Comparison of ENCODE assay signal across 8 mouse cellular contexts in the genomic region with DNA sequence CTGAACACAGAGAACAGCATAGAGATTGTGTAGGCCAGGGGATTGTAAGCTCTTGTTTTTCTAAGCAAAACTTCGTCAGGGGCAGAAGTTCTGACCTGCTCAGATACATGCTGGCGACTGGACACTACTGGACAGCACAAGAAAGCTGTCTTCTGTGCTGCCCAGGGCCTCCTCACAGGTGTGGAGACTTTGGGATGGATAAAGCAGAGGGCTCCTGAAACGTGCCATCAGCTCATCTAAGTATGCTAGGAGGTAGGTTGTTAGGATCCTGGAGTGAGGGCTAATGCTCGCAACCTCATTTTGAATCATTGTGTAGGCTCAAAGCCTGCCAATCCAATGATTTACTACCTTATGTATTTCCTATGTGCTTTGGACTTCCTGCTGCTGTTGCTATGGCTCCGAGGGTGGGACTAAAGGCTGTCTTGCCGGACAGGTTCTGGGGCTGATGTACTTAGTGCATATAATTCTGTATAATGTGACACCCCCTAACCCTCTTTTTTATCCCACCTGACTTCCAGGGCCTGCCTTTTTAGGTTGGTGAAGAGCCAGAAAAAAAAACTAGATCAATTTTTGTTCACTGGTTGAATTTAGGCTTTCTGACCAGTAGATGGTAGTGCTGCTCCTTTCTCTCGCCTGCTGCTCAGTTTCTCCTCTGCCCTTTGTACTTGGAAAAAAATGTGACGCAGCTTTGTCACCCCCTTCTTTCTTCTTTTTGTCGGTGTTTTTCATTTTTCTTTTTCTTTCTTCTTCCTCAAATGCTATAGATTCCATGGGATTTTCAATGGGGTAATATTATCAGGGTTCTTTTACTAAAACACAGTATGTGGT.
DNase-seq lines count a peak whose midpoint lies in the region; ATAC-seq and TF ChIP-seq lines count a peak whose summit lies in the region.

No protein-coding gene starts in this region.

- TF ChIP-seq CTCF in MEL (IDR thresholded peaks at IDR 0.05 in 2 of 3, conservative IDR thresholded peaks at IDR 0.05 in 1 of 3; ENCODE audit: control insufficient read depth in 1 of 3, insufficient read depth in 1 of 3, low read depth in 2 of 3, low read length in 3 of 3, poor library complexity in 1 of 3, severe bottlenecking in 1 of 3) = peak; percentile 34 to 69 (median 35); a peak in 4 of 6 replicates
- TF ChIP-seq CTCF in lung, postnatal 0 days (IDR thresholded peaks at IDR 0.05) = peak; percentile 65

- TF ChIP-seq POLR2A in MEL (IDR thresholded peaks at IDR 0.05; ENCODE audit: control insufficient read depth in 1 of 2, insufficient read depth in 1 of 2, low read depth in 1 of 2, low read length in 2 of 2, poor library complexity in 1 of 2) = no peak

- H3K9ac ChIP-seq in MEL (ENCODE audit: control insufficient read depth, low read depth, low read length, poor library complexity, severe bottlenecking) = no peak overlapping the region
- no peak overlapping the region for H3K9ac ChIP-seq in hindbrain, embryonic 16.5 days (ENCODE audit: low read depth, low read length)
- no peak overlapping the region for H3K9ac ChIP-seq in lung, postnatal 0 days (replicated peaks; ENCODE audit: low read depth)

- TF ChIP-seq RAD21 in MEL (IDR thresholded peaks at IDR 0.05; ENCODE audit: low read depth, low read length) = peak; percentile 74

- ATAC-seq in hindbrain, embryonic 16.5 days = peak; percentile 80
- ATAC-seq in lung, postnatal 0 days = no peak

- H3K4me2 ChIP-seq in hindbrain, embryonic 16.5 days (ENCODE audit: low read length) = no peak overlapping the region
- H3K4me2 ChIP-seq in lung, postnatal 0 days (replicated peaks; ENCODE audit: low read depth, low read length) = no peak overlapping the region

- peak; percentile 8 for DNase-seq in heart, postnatal 4 days
- no peak for DNase-seq in heart, adult 9 months (ENCODE audit: low spot score in 2 of 2)
- peak; percentile 44 for DNase-seq in MEL (ENCODE audit: low read depth, low spot score)
- DNase-seq in c-Kit-positive CD71-positive TER-119-positive erythroid progenitor cells, embryonic 14.5 days (ENCODE audit: low spot score) = peak; percentile 45
- peak; percentile 51 for DNase-seq in lung, postnatal 0 days (ENCODE audit: low spot score)
- DNase-seq in telencephalon, adult 2 months (ENCODE audit: low read depth, low spot score) = peak; percentile 17
- DNase-seq in spleen, postnatal 36 days (ENCODE audit: low spot score in 2 of 2) = no peak

- WGBS in hindbrain, embryonic 16.5 days = 35% methylated on average over 9 of the region's 9 CpGs
- WGBS in lung, postnatal 0 days = 32% methylated on average over 9 of the region's 9 CpGs

- no peaks in the 10 kb centered on the region for H3K27me3 ChIP-seq in MEL (ENCODE audit: control insufficient read depth in 1 of 2, insufficient read depth in 2 of 2, low read length in 2 of 2)
- peaks cover 6% of the 10 kb centered on the region; the same call in 1 of the 2 replicates for H3K27me3 ChIP-seq in hindbrain, embryonic 16.5 days (replicated peaks; ENCODE audit: control insufficient read depth, insufficient read depth, low read length)
- H3K27me3 ChIP-seq in lung, postnatal 0 days (replicated peaks; ENCODE audit: insufficient read depth, low read length) = no peaks in the 10 kb centered on the region

- H3K79me2 ChIP-seq in MEL (ENCODE audit: control insufficient read depth, insufficient read depth, low read length, poor library complexity) = no peaks in the 10 kb centered on the region

- H3K4me3 ChIP-seq in MEL (ENCODE audit: control insufficient read depth in 1 of 2, insufficient read depth in 1 of 2, low read depth in 2 of 2, low read length in 2 of 2) = no peak overlapping the region
- no peak overlapping the region for H3K4me3 ChIP-seq in hindbrain, embryonic 16.5 days (ENCODE audit: low read length)
- no peak overlapping the region for H3K4me3 ChIP-seq in lung, postnatal 0 days (ENCODE audit: low read depth, low read length)

- no peak for TF ChIP-seq EP300 in MEL (IDR thresholded peaks at IDR 0.05; ENCODE audit: low read depth in 1 of 2, low read length in 2 of 2)
- TF ChIP-seq EP300 in lung, postnatal 0 days (IDR thresholded peaks at IDR 0.05) = no peak

- H3K9me3 ChIP-seq in MEL (replicated peaks; ENCODE audit: insufficient read depth, low read length) = no peaks in the 10 kb centered on the region
- H3K9me3 ChIP-seq in hindbrain, embryonic 16.5 days (ENCODE audit: control insufficient read depth, low read length) = no peaks in the 10 kb centered on the region
- no peaks in the 10 kb centered on the region for H3K9me3 ChIP-seq in lung, postnatal 0 days (ENCODE audit: low read length)

- H3K36me3 ChIP-seq in MEL (ENCODE audit: control insufficient read depth in 1 of 2, insufficient read depth in 2 of 2, low read length in 2 of 2) = no peaks in the 10 kb centered on the region
- H3K36me3 ChIP-seq in hindbrain, embryonic 16.5 days (ENCODE audit: control insufficient read depth, insufficient read depth, low read length) = no peaks in the 10 kb centered on the region
- H3K36me3 ChIP-seq in lung, postnatal 0 days (ENCODE audit: insufficient read depth, low read length) = no peaks in the 10 kb centered on the region

- H3K4me1 ChIP-seq in MEL (ENCODE audit: control insufficient read depth in 1 of 2, insufficient read depth in 2 of 2, low read length in 2 of 2) = no peaks in the 10 kb centered on the region
- no peaks in the 10 kb centered on the region for H3K4me1 ChIP-seq in hindbrain, embryonic 16.5 days (ENCODE audit: control insufficient read depth, insufficient read depth, low read depth, low read length)
- no peaks in the 10 kb centered on the region for H3K4me1 ChIP-seq in lung, postnatal 0 days (ENCODE audit: insufficient read depth, low read depth, low read length)

- H3K27ac ChIP-seq in MEL (ENCODE audit: control insufficient read depth, low read depth, low read length) = no peak overlapping the region
- H3K27ac ChIP-seq in hindbrain, embryonic 16.5 days (ENCODE audit: low read depth, low read length) = no peak overlapping the region
- H3K27ac ChIP-seq in lung, postnatal 0 days (ENCODE audit: low read length) = no peak overlapping the region

TF ChIP-seq in MEL, 35 proteins besides CTCF, POLR2A, EP300 and RAD21:
- TF ChIP-seq MAZ (IDR thresholded peaks at IDR 0.05; ENCODE audit: low read depth, low read length) (no peak), ZC3H11A (IDR thresholded peaks at IDR 0.05; ENCODE audit: low read depth, low read length) (0 out of 2 replicates have a peak, but pooled peaks have one; percentile 17), ZNF384 (IDR thresholded peaks at IDR 0.05; ENCODE audit: low read depth, low read length) (peak; percentile 68), SMC3 (IDR thresholded peaks at IDR 0.05; ENCODE audit: low read depth, low read length) (peak; percentile 56)

Comparison
In these comparisons a context has a peak if more than half of its experiments do, and no peak if none do; other contexts are left out.
1. DNase-seq: peak in heart, postnatal 4 days (single experiment), MEL (single experiment), c-Kit-positive CD71-positive TER-119-positive erythroid progenitor cells, embryonic 14.5 days (single experiment), lung, postnatal 0 days (single experiment) and telencephalon, adult 2 months (single experiment); none in heart, adult 9 months (0 of 2) and spleen, postnatal 36 days (0 of 2).